Mouse (Mus musculus): Measurements from ENCODE around the gene Macf1. TPM values are rescaled to one million over a fixed set of nuclear protein-coding genes. Genes with fewer than 3 reads are reported as not detected.

The Macf1 gene
- total RNA-seq, 1 experiment from 2014 or later = 193 TPM

GRCm38 (mm10) chr4:123593664-123594063, 90.5 kb downstream of the Macf1 start:
- DNase-seq = peak; percentile 32

GRCm38 (mm10) chr4:123592046-123592445, 92.1 kb downstream of the Macf1 start:
- no peak for DNase-seq

- no peak for DNase-seq
Measured at GRCm38 (mm10) chr4:123591026-123591635, 93.0 kb downstream of the Macf1 start.

- DNase-seq = no peak
Measured at GRCm38 (mm10) chr4:123589496-123589895, 94.7 kb downstream of the Macf1 start.

- peak; percentile 59 for DNase-seq
Measured at GRCm38 (mm10) chr4:123588353-123589301, 95.5 kb downstream of the Macf1 start.

- DNase-seq = no peak
Measured at GRCm38 (mm10) chr4:123587616-123588015, 96.5 kb downstream of the Macf1 start.

- no peak for DNase-seq
Measured at GRCm38 (mm10) chr4:123584720-123585093, 99.5 kb downstream of the Macf1 start.

GRCm38 (mm10) chr4:123584084-123584719, 100.0 kb downstream of the Macf1 start:
- peak; percentile 19 for DNase-seq

- DNase-seq = no peak
Measured at GRCm38 (mm10) chr4:123577469-123578088, 106.6 kb downstream of the Macf1 start.

GRCm38 (mm10) chr4:123572434-123573336, 111.5 kb downstream of the Macf1 start:
- DNase-seq = peak; percentile 44

- peak; percentile 44 for DNase-seq
Measured at GRCm38 (mm10) chr4:123571869-123572268, 112.3 kb downstream of the Macf1 start.

- DNase-seq = peak; percentile 18
Measured at GRCm38 (mm10) chr4:123565291-123565861, 118.8 kb downstream of the Macf1 start.

- peak; percentile 14 for DNase-seq
Measured at GRCm38 (mm10) chr4:123564051-123564791, 119.9 kb downstream of the Macf1 start.

GRCm38 (mm10) chr4:123562177-123562815, 121.9 kb downstream of the Macf1 start:
- DNase-seq = no peak

- no peak for DNase-seq
Measured at GRCm38 (mm10) chr4:123560896-123561295, 123.3 kb downstream of the Macf1 start.

GRCm38 (mm10) chr4:123558496-123558895, 125.7 kb downstream of the Macf1 start:
- no peak for DNase-seq

GRCm38 (mm10) chr4:123555251-123555650, 128.9 kb downstream of the Macf1 start:
- DNase-seq = no peak

- DNase-seq = no peak
Measured at GRCm38 (mm10) chr4:123552689-123553088, 131.5 kb downstream of the Macf1 start.

- DNase-seq = no peak
Measured at GRCm38 (mm10) chr4:123548317-123548716, 135.8 kb downstream of the Macf1 start.

- DNase-seq = no peak
Measured at GRCm38 (mm10) chr4:123543691-123544090, 140.5 kb downstream of the Macf1 start.
